Mouse (Mus musculus) testis, adult 2 months (tissue): Measurements from ENCODE around the gene Tmem119. TPM values are rescaled to one million over a fixed set of nuclear protein-coding genes. Genes with fewer than 3 reads are reported as not detected.

ENCODE experiments used
- H3K27ac ChIP-seq: fragments of 200-500 bp; 2 replicates; pipeline ENCODE4 v1.5.1; 2012; ENCODE audit warnings: low read depth, low read length; ENCODE audit not compliant: control insufficient read depth, insufficient read depth
- H3K27me3 ChIP-seq: fragments of 200-500 bp; 2 replicates; pipeline ENCODE4 v1.6.1; 2012; ENCODE audit warnings: mild to moderate bottlenecking, low read length, moderate library complexity; ENCODE audit not compliant: control insufficient read depth, insufficient read depth
- H3K36me3 ChIP-seq: fragments of 200-500 bp; 2 replicates; pipeline ENCODE4 v1.6.1; 2012; ENCODE audit warnings: mild to moderate bottlenecking, low read length; ENCODE audit not compliant: control insufficient read depth, insufficient read depth
- H3K4me1 ChIP-seq: fragments of 200-500 bp; 2 replicates; pipeline ENCODE4 v1.6.1; 2012; ENCODE audit warnings: low read length; ENCODE audit not compliant: control insufficient read depth, insufficient read depth
- H3K4me3 ChIP-seq: fragments of 200-500 bp; 2 replicates; pipeline ENCODE4 v1.5.1; 2012; ENCODE audit warnings: low read depth, mild to moderate bottlenecking, low read length, moderate library complexity, mixed read lengths; ENCODE audit not compliant: control insufficient read depth
- CTCF ChIP-seq: fragments of 200-500 bp; IDR thresholded peaks from 2 replicates; pipeline ENCODE4 v1.5.1; 2012; ENCODE audit warnings: low read depth, mild to moderate bottlenecking, inconsistent platforms, low read length, moderate library complexity; ENCODE audit not compliant: control insufficient read depth, insufficient read depth, insufficient replicate concordance
- POLR2A ChIP-seq: fragments of 200-500 bp; IDR thresholded peaks from 2 replicates; pipeline ENCODE4 v1.6.1; 2012; ENCODE audit warnings: low read depth, mild to moderate bottlenecking, inconsistent platforms, low read length, moderate library complexity; ENCODE audit not compliant: control insufficient read depth
- polyA plus RNA-seq: library from polyadenylated mRNA; depleted of rRNA; stranded (reverse); fragments of >200 nt; gene quantifications from 2 replicates; pipeline ENCODE4 v1.2.3, GENCODE M21; 2012

Tmem119 gene
- polyA plus RNA-seq, 1 experiment: 0.38 TPM

DNA sequence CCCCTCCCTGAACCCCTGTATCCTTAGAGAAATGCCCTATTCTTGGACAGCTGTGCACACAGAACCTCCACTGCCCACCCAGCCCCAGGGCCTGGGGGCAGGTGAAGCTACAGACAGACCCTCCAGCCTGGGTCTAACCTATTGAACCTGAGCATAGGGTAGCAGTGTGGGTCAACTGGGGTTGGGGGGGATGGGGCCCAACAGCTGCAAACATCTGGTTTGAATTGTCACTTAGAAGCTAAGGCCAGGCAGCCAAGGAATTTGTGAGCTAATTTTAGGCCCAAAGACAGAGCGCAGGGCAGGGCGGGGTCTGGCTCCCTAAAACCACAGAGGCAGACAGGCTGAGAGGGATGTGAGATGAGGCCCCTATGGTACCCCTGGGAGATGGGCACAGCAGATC is 7.9 kb upstream of the Tmem119 start:
- H3K4me3 ChIP-seq: no peak overlapping the region

GRCm38 (mm10) chr5:113807712-113808111 is 7.4 kb upstream of the Tmem119 start:
- Histone ChIP-seq H3K4me1 (no peaks in the 10 kb centered on the region), H3K27ac (no peak overlapping the region), H3K36me3 (no peaks in the 10 kb centered on the region), H3K4me3 (no peak overlapping the region), H3K27me3 (no peaks in the 10 kb centered on the region)
- TF ChIP-seq POLR2A (no peak), CTCF (no peak)

More for the DNA sequence above, 7.9 kb upstream of the Tmem119 start:
- no peaks in the 10 kb centered on the region for H3K27me3 ChIP-seq
- TF ChIP-seq CTCF (no peak), POLR2A (no peak)
- no peak overlapping the region for H3K27ac ChIP-seq
- no peaks in the 10 kb centered on the region for H3K36me3 ChIP-seq
- H3K4me1 ChIP-seq: 0 out of 2 replicates have a peak, but pooled peaks cover 4% of the 10 kb centered on the region

DNA sequence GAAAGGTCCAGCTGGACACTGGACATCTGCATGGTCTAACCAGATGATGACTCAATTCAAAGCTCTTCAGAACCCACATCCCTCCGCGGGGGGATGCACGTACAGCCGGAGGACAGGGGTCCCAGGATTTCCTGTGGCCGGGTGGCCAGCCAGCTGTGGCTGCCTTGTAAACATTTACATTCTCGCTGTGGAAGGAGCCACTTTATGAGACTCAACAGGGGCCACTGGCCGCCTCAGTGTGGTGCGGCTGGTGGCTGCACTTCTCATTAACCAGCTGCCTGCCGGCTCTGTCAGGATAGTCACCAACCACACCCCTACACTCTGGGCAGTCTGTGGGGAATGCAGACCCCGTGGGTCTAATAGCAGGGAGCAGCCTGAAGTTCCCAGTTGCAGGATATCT is 6.1 kb upstream of the Tmem119 start:
- Histone ChIP-seq H3K36me3 (no peaks in the 10 kb centered on the region), H3K27ac (no peak overlapping the region), H3K4me1 (no peaks in the 10 kb centered on the region), H3K4me3 (no peak overlapping the region), H3K27me3 (no peaks in the 10 kb centered on the region)
- TF ChIP-seq CTCF (no peak), POLR2A (no peak)

- no peak overlapping the region for H3K27ac ChIP-seq
- H3K4me1 ChIP-seq: no peaks in the 10 kb centered on the region
- no peak overlapping the region for H3K4me3 ChIP-seq
- TF ChIP-seq CTCF (no peak), POLR2A (no peak)
- no peaks in the 10 kb centered on the region for H3K36me3 ChIP-seq
- no peaks in the 10 kb centered on the region for H3K27me3 ChIP-seq
Observed at GRCm38 (mm10) chr5:113805301-113805700, 5.0 kb upstream of the Tmem119 start.

- no peak overlapping the region for H3K4me3 ChIP-seq
- TF ChIP-seq POLR2A (no peak), CTCF (no peak)
- H3K27ac ChIP-seq: no peak overlapping the region
- H3K36me3 ChIP-seq: no peaks in the 10 kb centered on the region
- H3K4me1 ChIP-seq: no peaks in the 10 kb centered on the region
- H3K27me3 ChIP-seq: no peaks in the 10 kb centered on the region
Observed at GRCm38 (mm10) chr5:113804395-113804966, 4.2 kb upstream of the Tmem119 start.

- no peak overlapping the region for H3K4me3 ChIP-seq
- no peaks in the 10 kb centered on the region for H3K4me1 ChIP-seq
- no peak overlapping the region for H3K27ac ChIP-seq
- H3K36me3 ChIP-seq: no peaks in the 10 kb centered on the region
- H3K27me3 ChIP-seq: no peaks in the 10 kb centered on the region
- TF ChIP-seq POLR2A (no peak), CTCF (no peak)
Observed at GRCm38 (mm10) chr5:113799691-113800090, 625 bp downstream of the Tmem119 start.

GRCm38 (mm10) chr5:113798525-113798924 is 1.8 kb downstream of the Tmem119 start:
- no peaks in the 10 kb centered on the region for H3K27me3 ChIP-seq
- no peak overlapping the region for H3K4me3 ChIP-seq
- no peaks in the 10 kb centered on the region for H3K36me3 ChIP-seq
- no peak for TF ChIP-seq CTCF
- no peak for TF ChIP-seq POLR2A
- H3K27ac ChIP-seq: no peak overlapping the region
- no peaks in the 10 kb centered on the region for H3K4me1 ChIP-seq
